Mouse (Mus musculus): ENCODE results near the gene Adora2a. TPM values are rescaled to one million over a fixed set of nuclear protein-coding genes. Genes with fewer than 3 reads are reported as not detected.

Adora2a gene
- total and polyA plus RNA-seq, 3 experiments = 0.04 TPM; not detected in 2

- Histone ChIP-seq H3K27ac (ENCODE audit: control insufficient read depth, low read depth, low read length) (no peak overlapping the region), H3K79me2 (ENCODE audit: control insufficient read depth, insufficient read depth, low read length, poor library complexity) (no peaks in the 10 kb centered on the region), H3K36me3 (ENCODE audit: control insufficient read depth in 1 of 2, insufficient read depth in 2 of 2, low read length in 2 of 2) (peaks cover 0 to 17% of the 10 kb centered on the region in 2 experiments; a peak in 3 of 4 replicates), H3K9me3 (replicated peaks; ENCODE audit: insufficient read depth, low read length) (no peaks in the 10 kb centered on the region), H3K4me3 (ENCODE audit: control insufficient read depth in 1 of 2, insufficient read depth in 1 of 2, low read depth in 2 of 2, low read length in 2 of 2) (no peak overlapping the region), H3K9ac (ENCODE audit: control insufficient read depth, low read depth, low read length, poor library complexity, severe bottlenecking) (no peak overlapping the region), H3K27me3 (ENCODE audit: control insufficient read depth in 1 of 2, insufficient read depth in 2 of 2, low read length in 2 of 2) (no peaks in the 10 kb centered on the region), H3K4me1 (ENCODE audit: control insufficient read depth in 1 of 2, insufficient read depth in 2 of 2, low read length in 2 of 2) (peaks cover 9% of the 10 kb centered on the region in 2 experiments)
- no peak for DNase-seq (ENCODE audit: low read depth, low spot score)
- TF ChIP-seq CTCF (IDR thresholded peaks at IDR 0.05 in 2 of 3, conservative IDR thresholded peaks at IDR 0.05 in 1 of 3; ENCODE audit: control insufficient read depth in 1 of 3, insufficient read depth in 1 of 3, low read depth in 2 of 3, low read length in 3 of 3, poor library complexity in 1 of 3, severe bottlenecking in 1 of 3) = no peak
- no peak for TF ChIP-seq RCOR1 (IDR thresholded peaks at IDR 0.05; ENCODE audit: low read depth, low read length)
- no peak for TF ChIP-seq MAX (IDR thresholded peaks at IDR 0.05; ENCODE audit: low read length)
- TF ChIP-seq CHD1 (IDR thresholded peaks at IDR 0.05; ENCODE audit: low read depth, low read length) = no peak
- TF ChIP-seq TCF12 (IDR thresholded peaks at IDR 0.05; ENCODE audit: low read depth, low read length) = no peak
- TF ChIP-seq TAL1 (IDR thresholded peaks at IDR 0.05; ENCODE audit: low read length) = no peak
- TF ChIP-seq RAD21 (IDR thresholded peaks at IDR 0.05; ENCODE audit: low read depth, low read length) = no peak
- no peak for TF ChIP-seq MAFK (IDR thresholded peaks at IDR 0.05; ENCODE audit: borderline replicate concordance, low read depth, low read length)
- TF ChIP-seq NELFE (IDR thresholded peaks at IDR 0.05; ENCODE audit: low read depth, low read length) = no peak
- TF ChIP-seq TBP (IDR thresholded peaks at IDR 0.05; ENCODE audit: low read depth, low read length) = no peak
Observed at GRCm38 (mm10) chr10:75294362-75294761, 22.3 kb upstream of the Adora2a start.

DNA sequence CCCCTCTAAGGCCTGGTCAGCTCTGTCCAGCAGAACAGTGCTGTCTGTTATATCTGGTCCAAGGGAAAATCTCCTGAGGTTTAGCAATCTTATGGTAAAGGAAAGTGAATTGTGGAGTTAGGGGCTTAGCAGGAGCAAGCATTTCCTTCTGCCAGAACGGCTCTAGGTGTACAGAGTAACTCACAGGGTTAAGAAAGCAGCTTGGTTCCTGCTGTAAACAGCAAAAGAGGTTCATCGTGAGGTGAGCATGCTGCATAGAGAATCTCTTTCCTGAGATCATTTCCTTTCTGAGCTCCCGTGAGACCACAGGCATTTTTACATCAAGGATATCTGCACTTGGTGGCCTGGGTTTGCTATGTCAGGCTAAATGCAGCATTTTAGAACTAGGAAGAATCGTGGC lies 21.8 kb upstream of the Adora2a start:
- no peak for DNase-seq (ENCODE audit: low read depth, low spot score)
- no peaks in the 10 kb centered on the region for H3K9me3 ChIP-seq (replicated peaks; ENCODE audit: insufficient read depth, low read length)
- TF ChIP-seq BHLHE40 (IDR thresholded peaks at IDR 0.05; ENCODE audit: borderline replicate concordance, low read depth, low read length) (no peak), TCF12 (IDR thresholded peaks at IDR 0.05; ENCODE audit: low read depth, low read length) (no peak), GABPA (IDR thresholded peaks at IDR 0.05; ENCODE audit: low read depth, low read length) (no peak), MEF2A (IDR thresholded peaks at IDR 0.05; ENCODE audit: extremely low read depth, insufficient replicate concordance, low read depth, low read length, poor library complexity, severe bottlenecking) (no peak), RAD21 (IDR thresholded peaks at IDR 0.05; ENCODE audit: low read depth, low read length) (no peak), EP300 (IDR thresholded peaks at IDR 0.05; ENCODE audit: low read depth in 1 of 2, low read length in 2 of 2) (no peak), ELF1 (IDR thresholded peaks at IDR 0.05; ENCODE audit: low read depth, low read length) (no peak), USF2 (IDR thresholded peaks at IDR 0.05; ENCODE audit: borderline replicate concordance in 1 of 2, insufficient read depth in 1 of 2, low read depth in 1 of 2, low read length in 2 of 2) (no peak), NRF1 (IDR thresholded peaks at IDR 0.05; ENCODE audit: insufficient read depth, low read depth, low read length, poor library complexity, severe bottlenecking) (no peak), SIN3A (IDR thresholded peaks at IDR 0.05; ENCODE audit: low read length) (no peak), ZNF384 (IDR thresholded peaks at IDR 0.05; ENCODE audit: low read depth, low read length) (no peak), ETS1 (IDR thresholded peaks at IDR 0.05; ENCODE audit: low read depth, low read length) (no peak)
- peaks cover 11 to 12% of the 10 kb centered on the region in 2 experiments for H3K4me1 ChIP-seq (ENCODE audit: control insufficient read depth in 1 of 2, insufficient read depth in 2 of 2, low read length in 2 of 2)
- no peaks in the 10 kb centered on the region for H3K27me3 ChIP-seq (ENCODE audit: control insufficient read depth in 1 of 2, insufficient read depth in 2 of 2, low read length in 2 of 2)
- H3K4me3 ChIP-seq (ENCODE audit: control insufficient read depth in 1 of 2, insufficient read depth in 1 of 2, low read depth in 2 of 2, low read length in 2 of 2) = no peak overlapping the region
- no peaks in the 10 kb centered on the region for H3K79me2 ChIP-seq (ENCODE audit: control insufficient read depth, insufficient read depth, low read length, poor library complexity)
- peaks cover 0 to 21% of the 10 kb centered on the region in 2 experiments; a peak in 3 of 4 replicates for H3K36me3 ChIP-seq (ENCODE audit: control insufficient read depth in 1 of 2, insufficient read depth in 2 of 2, low read length in 2 of 2)
- no peak overlapping the region for H3K27ac ChIP-seq (ENCODE audit: control insufficient read depth, low read depth, low read length)
- no peak overlapping the region for H3K9ac ChIP-seq (ENCODE audit: control insufficient read depth, low read depth, low read length, poor library complexity, severe bottlenecking)
